Mouse (Mus musculus): ENCODE measurements at regions not wholly inside any gene's neighbourhood (a gene's known extent, or its start where the extent isn't known, plus 50 kb on each side); places are given as distances from the start of the nearest gene placed in this dataset.

DNA sequence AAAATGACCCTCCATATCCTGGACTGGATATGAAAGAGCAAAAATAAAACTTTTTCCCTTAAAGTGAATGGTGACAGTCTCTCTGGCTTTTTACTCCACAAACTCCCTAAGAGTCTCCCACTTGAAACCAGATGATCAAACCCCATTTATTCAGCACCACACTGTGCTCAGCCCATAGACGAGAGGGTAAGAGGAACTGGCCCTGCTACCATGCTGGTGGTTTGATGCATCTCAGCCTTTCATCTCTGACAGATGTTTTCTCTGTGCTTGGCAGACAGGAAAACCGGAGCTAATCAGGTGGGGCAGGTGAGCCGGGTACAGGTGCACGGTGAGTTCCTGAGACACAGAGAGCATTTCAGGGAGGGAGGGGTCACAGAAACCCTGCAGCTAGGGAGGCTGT, 631.8 kb downstream of the Defb40 start:
- no peak for TF ChIP-seq CTCF (IDR thresholded peaks at IDR 0.05)
- TF ChIP-seq EP300 (IDR thresholded peaks at IDR 0.05) = no peak
